Mouse (Mus musculus) NIH3T3 (cell line): ENCODE results near the gene Gm6710.
"Not testable (repeated sequence)": the region's sequence is repeated elsewhere in the genome, so short reads cannot be mapped to it uniquely, and the experiment has no call there.

Experiments
- DNase-seq: peaks from one replicate; pipeline ENCODE4 v3.0.0-alpha.2; 2012; ENCODE audit warnings: low read depth

The Gm6710 gene

DNA sequence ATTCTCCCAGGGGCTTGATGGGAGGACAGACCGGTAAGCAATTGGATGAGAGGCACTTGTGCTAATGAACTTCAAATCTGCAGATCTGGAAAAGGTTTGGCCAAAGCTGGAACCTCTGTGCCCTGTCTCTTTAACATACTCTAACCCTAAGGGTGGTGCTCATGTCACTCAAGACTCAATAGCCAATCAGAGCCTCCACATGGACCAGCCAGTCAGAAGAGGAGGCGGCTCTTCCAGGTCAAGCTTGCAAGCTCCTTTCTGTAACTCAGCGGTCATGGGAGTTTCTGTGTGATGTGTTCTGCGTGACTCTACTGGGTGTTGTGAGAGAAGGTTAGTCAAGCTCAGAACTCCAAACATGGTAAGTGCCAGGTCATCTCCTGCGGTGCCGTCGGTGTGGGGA, at the start of gene Gm6710:
Gene Gm6710 (plus strand): TSS at position 196 of the 400 bp plus-strand sequence.
- DNase-seq: not testable (repeated sequence)
